Mouse (Mus musculus): ENCODE measurements around the gene Armc2. TPM values are rescaled to one million over a fixed set of nuclear protein-coding genes. Genes with fewer than 3 reads are reported as not detected.

Armc2 gene
- polyA plus RNA-seq (2015; fragmentation: Nextera tagmentation; extraction: Ambion mirVana): 1.4 and 1.8 TPM in 2 replicates

GRCm38 (mm10) chr10:42018016-42018949 lies at the start of gene Armc2:
Gene Armc2, minus strand, starts transcription at chr10:42018442.
- WGBS: 3% methylated on average over 56 of the region's 58 CpGs
- Histone ChIP-seq H3K9me3 (ENCODE audit: low read length) (no peaks in the 10 kb centered on the region), H3K4me2 (replicated peaks; ENCODE audit: low read depth, low read length) (peak within 1 kb of the TSS; percentile 78), H3K27ac (ENCODE audit: low read length) (no peak within 1 kb of the TSS), H3K9ac (replicated peaks; ENCODE audit: low read length) (peak within 1 kb of the TSS; percentile 60), H3K4me3 (ENCODE audit: low read length) (peak within 1 kb of the TSS; percentile 60), H3K36me3 (ENCODE audit: insufficient read depth, low read length) (no peaks in the 10 kb centered on the region), H3K27me3 (ENCODE audit: insufficient read depth, low read length) (peaks cover 5% of the 10 kb centered on the region; the same call in 1 of the 2 replicates), H3K4me1 (ENCODE audit: insufficient read depth, low read length) (peaks cover 8% of the 10 kb centered on the region; the same call in 1 of the 2 replicates)
- peak; percentile 99 for ATAC-seq (ENCODE audit: low FRiP score, low TSS enrichment)

- Histone ChIP-seq H3K4me1 (ENCODE audit: insufficient read depth, low read length) (no peaks in the 10 kb centered on the region), H3K9me3 (ENCODE audit: low read length) (no peaks in the 10 kb centered on the region), H3K4me3 (ENCODE audit: low read length) (no peak overlapping the region), H3K27ac (ENCODE audit: low read length) (no peak overlapping the region), H3K27me3 (ENCODE audit: insufficient read depth, low read length) (no peaks in the 10 kb centered on the region), H3K4me2 (replicated peaks; ENCODE audit: low read depth, low read length) (no peak overlapping the region), H3K9ac (replicated peaks; ENCODE audit: low read length) (no peak overlapping the region), H3K36me3 (ENCODE audit: insufficient read depth, low read length) (no peaks in the 10 kb centered on the region)
- WGBS: 42% methylated on average over 5 of the region's 5 CpGs
- no peak for ATAC-seq (ENCODE audit: low FRiP score, low TSS enrichment)
Measured at GRCm38 (mm10) chr10:42064446-42064845, 46.2 kb upstream of the Armc2 start.

- H3K27ac ChIP-seq (ENCODE audit: low read length): no peak overlapping the region
- WGBS: 96% methylated on average over 8 of the region's 8 CpGs
- no peak overlapping the region for H3K4me3 ChIP-seq (ENCODE audit: low read length)
- H3K36me3 ChIP-seq (ENCODE audit: insufficient read depth, low read length): no peaks in the 10 kb centered on the region
- no peak overlapping the region for H3K4me2 ChIP-seq (replicated peaks; ENCODE audit: low read depth, low read length)
- no peak for ATAC-seq (ENCODE audit: low FRiP score, low TSS enrichment)
- no peaks in the 10 kb centered on the region for H3K9me3 ChIP-seq (ENCODE audit: low read length)
- H3K27me3 ChIP-seq (ENCODE audit: insufficient read depth, low read length): no peaks in the 10 kb centered on the region
- peaks cover 6% of the 10 kb centered on the region for H3K4me1 ChIP-seq (ENCODE audit: insufficient read depth, low read length)
- no peak overlapping the region for H3K9ac ChIP-seq (replicated peaks; ENCODE audit: low read length)
Measured at GRCm38 (mm10) chr10:42059522-42059921, 41.3 kb upstream of the Armc2 start.

GRCm38 (mm10) chr10:42057746-42058145 lies 39.5 kb upstream of the Armc2 start:
- no peak overlapping the region for H3K4me3 ChIP-seq (ENCODE audit: low read length)
- no peaks in the 10 kb centered on the region for H3K27me3 ChIP-seq (ENCODE audit: insufficient read depth, low read length)
- 53% methylated on average over 12 of the region's 12 CpGs for WGBS
- H3K4me1 ChIP-seq (ENCODE audit: insufficient read depth, low read length): peaks cover 6% of the 10 kb centered on the region
- H3K27ac ChIP-seq (ENCODE audit: low read length): no peak overlapping the region
- H3K9ac ChIP-seq (replicated peaks; ENCODE audit: low read length): no peak overlapping the region
- no peaks in the 10 kb centered on the region for H3K36me3 ChIP-seq (ENCODE audit: insufficient read depth, low read length)
- H3K4me2 ChIP-seq (replicated peaks; ENCODE audit: low read depth, low read length): peak overlapping the region; percentile 30; the same call in 1 of the 2 replicates
- no peaks in the 10 kb centered on the region for H3K9me3 ChIP-seq (ENCODE audit: low read length)
- no peak for ATAC-seq (ENCODE audit: low FRiP score, low TSS enrichment)

- no peak overlapping the region for H3K27ac ChIP-seq (ENCODE audit: low read length)
- H3K36me3 ChIP-seq (ENCODE audit: insufficient read depth, low read length): no peaks in the 10 kb centered on the region
- whole genome bisulfite sequencing: 19% methylated on average over 11 of the region's 11 CpGs
- peaks cover 6% of the 10 kb centered on the region for H3K4me1 ChIP-seq (ENCODE audit: insufficient read depth, low read length)
- H3K9ac ChIP-seq (replicated peaks; ENCODE audit: low read length): 0 out of 2 replicates have a peak overlapping the region, but pooled peaks have one; percentile 20
- peak overlapping the region; percentile 30; the same call in 1 of the 2 replicates for H3K4me2 ChIP-seq (replicated peaks; ENCODE audit: low read depth, low read length)
- H3K4me3 ChIP-seq (ENCODE audit: low read length): no peak overlapping the region
- 0 out of 2 replicates have a peak, but pooled peaks have one; percentile 49 for ATAC-seq (ENCODE audit: low FRiP score, low TSS enrichment)
- H3K9me3 ChIP-seq (ENCODE audit: low read length): no peaks in the 10 kb centered on the region
- no peaks in the 10 kb centered on the region for H3K27me3 ChIP-seq (ENCODE audit: insufficient read depth, low read length)
Measured at GRCm38 (mm10) chr10:42057231-42057601, 39.0 kb upstream of the Armc2 start.

GRCm38 (mm10) chr10:42056486-42057230 lies 38.4 kb upstream of the Armc2 start:
- ATAC-seq (ENCODE audit: low FRiP score, low TSS enrichment): no peak
- Histone ChIP-seq H3K9ac (replicated peaks; ENCODE audit: low read length) (no peak overlapping the region), H3K4me1 (ENCODE audit: insufficient read depth, low read length) (peaks cover 6% of the 10 kb centered on the region), H3K27me3 (ENCODE audit: insufficient read depth, low read length) (no peaks in the 10 kb centered on the region), H3K4me3 (ENCODE audit: low read length) (no peak overlapping the region), H3K27ac (ENCODE audit: low read length) (no peak overlapping the region), H3K36me3 (ENCODE audit: insufficient read depth, low read length) (no peaks in the 10 kb centered on the region), H3K4me2 (replicated peaks; ENCODE audit: low read depth, low read length) (peak overlapping the region; percentile 30; the same call in 1 of the 2 replicates), H3K9me3 (ENCODE audit: low read length) (no peaks in the 10 kb centered on the region)
- WGBS: 80% methylated on average over 18 of the region's 18 CpGs

GRCm38 (mm10) chr10:42055224-42056165 lies 37.3 kb upstream of the Armc2 start:
- Histone ChIP-seq H3K4me3 (ENCODE audit: low read length) (0 out of 2 replicates have a peak overlapping the region, but pooled peaks have one; percentile 6), H3K4me1 (ENCODE audit: insufficient read depth, low read length) (peaks cover 6% of the 10 kb centered on the region), H3K9me3 (ENCODE audit: low read length) (no peaks in the 10 kb centered on the region), H3K36me3 (ENCODE audit: insufficient read depth, low read length) (no peaks in the 10 kb centered on the region), H3K27me3 (ENCODE audit: insufficient read depth, low read length) (no peaks in the 10 kb centered on the region), H3K9ac (replicated peaks; ENCODE audit: low read length) (no peak overlapping the region), H3K4me2 (replicated peaks; ENCODE audit: low read depth, low read length) (peak overlapping the region; percentile 44), H3K27ac (ENCODE audit: low read length) (no peak overlapping the region)
- peak; percentile 71 for ATAC-seq (ENCODE audit: low FRiP score, low TSS enrichment)
- 51% methylated on average over 27 of the region's 29 CpGs for WGBS

GRCm38 (mm10) chr10:42051069-42051468 lies 32.8 kb upstream of the Armc2 start:
- no peaks in the 10 kb centered on the region for H3K9me3 ChIP-seq (ENCODE audit: low read length)
- H3K36me3 ChIP-seq (ENCODE audit: insufficient read depth, low read length): no peaks in the 10 kb centered on the region
- H3K4me1 ChIP-seq (ENCODE audit: insufficient read depth, low read length): no peaks in the 10 kb centered on the region
- WGBS: 81% methylated on average over 6 of the region's 6 CpGs
- H3K4me3 ChIP-seq (ENCODE audit: low read length): no peak overlapping the region
- no peak for ATAC-seq (ENCODE audit: low FRiP score, low TSS enrichment)
- no peaks in the 10 kb centered on the region for H3K27me3 ChIP-seq (ENCODE audit: insufficient read depth, low read length)
- no peak overlapping the region for H3K9ac ChIP-seq (replicated peaks; ENCODE audit: low read length)
- H3K27ac ChIP-seq (ENCODE audit: low read length): no peak overlapping the region
- H3K4me2 ChIP-seq (replicated peaks; ENCODE audit: low read depth, low read length): no peak overlapping the region

- Histone ChIP-seq H3K27ac (ENCODE audit: low read length) (no peak overlapping the region), H3K27me3 (ENCODE audit: insufficient read depth, low read length) (no peaks in the 10 kb centered on the region), H3K4me3 (ENCODE audit: low read length) (no peak overlapping the region), H3K36me3 (ENCODE audit: insufficient read depth, low read length) (no peaks in the 10 kb centered on the region), H3K4me2 (replicated peaks; ENCODE audit: low read depth, low read length) (no peak overlapping the region), H3K4me1 (ENCODE audit: insufficient read depth, low read length) (no peaks in the 10 kb centered on the region), H3K9me3 (ENCODE audit: low read length) (no peaks in the 10 kb centered on the region), H3K9ac (replicated peaks; ENCODE audit: low read length) (no peak overlapping the region)
- ATAC-seq (ENCODE audit: low FRiP score, low TSS enrichment): no peak
- WGBS: 83% methylated on average over 8 of the region's 8 CpGs
Measured at GRCm38 (mm10) chr10:42048648-42049047, 30.4 kb upstream of the Armc2 start.
